Mouse (Mus musculus): ENCODE measurements around the gene Olfr1030. TPM values are rescaled to one million over a fixed set of nuclear protein-coding genes. Genes with fewer than 3 reads are reported as not detected.
A peak's percentile ranks its signal among the peaks of the same experiment; 100 is the strongest.
"Not testable (repeated sequence)": the region's sequence is repeated elsewhere in the genome, so short reads cannot be mapped to it uniquely, and the experiment has no call there.

Gene Olfr1030
- not detected in 2 replicates for polyA plus RNA-seq (2016; fragmentation: Nextera tagmentation; extraction: Ambion mirVana)

DNA sequence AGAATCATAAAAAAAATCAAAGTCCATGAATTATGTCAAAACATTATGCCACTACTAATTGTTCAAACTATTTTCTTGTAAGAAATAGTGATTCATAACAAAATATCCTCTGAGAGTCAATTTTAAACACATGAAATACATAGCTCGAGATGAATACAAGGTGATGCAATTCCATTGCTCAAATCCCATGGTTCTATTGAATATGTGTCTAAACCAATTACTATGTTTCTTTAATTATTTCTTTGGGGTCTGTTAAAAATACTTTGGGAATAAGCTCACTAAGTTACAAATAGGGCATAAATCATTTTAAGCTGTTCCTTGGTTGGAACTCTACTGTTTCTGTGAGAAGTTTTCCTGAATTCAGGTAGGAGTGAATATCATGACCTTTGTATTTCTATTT lies at the start of gene Olfr1030:
Gene Olfr1030 (plus strand): TSS at position 301 of the 400 bp plus-strand sequence.
- H3K9me3 ChIP-seq = no peaks in the 10 kb centered on the region
- no peaks in the 10 kb centered on the region for H3K4me1 ChIP-seq
- H3K36me3 ChIP-seq (replicated peaks) = no peaks in the 10 kb centered on the region
- H3K4me3 ChIP-seq = no peak within 1 kb of the TSS
- no peak for DNase-seq (ENCODE audit: low spot score)
- no peaks in the 10 kb centered on the region for H3K27me3 ChIP-seq (replicated peaks; ENCODE audit: low read depth, poor library complexity, severe bottlenecking)
- H3K27ac ChIP-seq (replicated peaks) = no peak within 1 kb of the TSS
- WGBS = 82% methylated on average over 1 of the region's 1 CpGs

DNA sequence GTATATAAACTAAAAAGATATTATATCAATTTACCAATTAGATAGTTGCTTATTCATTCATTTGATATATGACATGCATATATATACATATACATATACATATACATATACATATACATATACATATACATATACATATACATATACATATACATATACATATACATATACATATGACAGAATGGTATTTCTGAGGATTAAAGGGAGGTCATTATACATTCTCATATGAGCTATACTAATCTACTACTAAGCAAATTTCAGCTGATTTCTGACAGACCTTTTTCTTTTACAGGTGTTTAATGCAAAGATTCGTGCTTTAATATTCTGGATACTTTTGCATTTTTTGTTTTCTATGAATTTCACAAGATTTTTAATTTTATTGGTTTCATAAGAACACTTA lies 28.9 kb upstream of the Olfr1030 start, which contains the start of gene Olfr1028:
Gene Olfr1028 (plus strand): TSS at position 301 of the 400 bp plus-strand sequence.
- Histone ChIP-seq H3K36me3 (replicated peaks) (no peaks in the 10 kb centered on the region), H3K27ac (replicated peaks) (no peak within 1 kb of the TSS), H3K9me3 (no peaks in the 10 kb centered on the region), H3K4me1 (no peaks in the 10 kb centered on the region), H3K27me3 (replicated peaks; ENCODE audit: low read depth, poor library complexity, severe bottlenecking) (no peaks in the 10 kb centered on the region), H3K4me3 (no peak within 1 kb of the TSS)
- DNase-seq (ENCODE audit: low spot score) = no peak
- WGBS = 78% methylated on average over 1 of the region's 1 CpGs

GRCm38 (mm10) chr2:85973595-85973994 lies 5.5 kb upstream of the Olfr1030 start, which contains the start of gene Olfr1029:
Olfr1029 (plus strand) TSS chr2:85973895.
- H3K9me3 ChIP-seq = no peaks in the 10 kb centered on the region
- no peak within 1 kb of the TSS for H3K27ac ChIP-seq (replicated peaks)
- no peak within 1 kb of the TSS for H3K4me3 ChIP-seq
- WGBS = 92% methylated on average over 2 of the region's 2 CpGs
- H3K4me1 ChIP-seq = no peaks in the 10 kb centered on the region
- no peaks in the 10 kb centered on the region for H3K27me3 ChIP-seq (replicated peaks; ENCODE audit: low read depth, poor library complexity, severe bottlenecking)
- no peaks in the 10 kb centered on the region for H3K36me3 ChIP-seq (replicated peaks)
- no peak for DNase-seq (ENCODE audit: low spot score)

GRCm38 (mm10) chr2:85990004-85990403 lies 10.9 kb downstream of the Olfr1030 start, which contains the start of gene Olfr1031:
Olfr1031 (plus strand) TSS chr2:85990304.
- no peaks in the 10 kb centered on the region for H3K36me3 ChIP-seq (replicated peaks)
- WGBS = 70% methylated on average over 3 of the region's 3 CpGs
- H3K27me3 ChIP-seq (replicated peaks; ENCODE audit: low read depth, poor library complexity, severe bottlenecking) = no peaks in the 10 kb centered on the region
- H3K4me3 ChIP-seq = no peak within 1 kb of the TSS
- H3K9me3 ChIP-seq = no peaks in the 10 kb centered on the region
- H3K4me1 ChIP-seq = no peaks in the 10 kb centered on the region
- no peak for DNase-seq (ENCODE audit: low spot score)
- H3K27ac ChIP-seq (replicated peaks) = no peak within 1 kb of the TSS

DNA sequence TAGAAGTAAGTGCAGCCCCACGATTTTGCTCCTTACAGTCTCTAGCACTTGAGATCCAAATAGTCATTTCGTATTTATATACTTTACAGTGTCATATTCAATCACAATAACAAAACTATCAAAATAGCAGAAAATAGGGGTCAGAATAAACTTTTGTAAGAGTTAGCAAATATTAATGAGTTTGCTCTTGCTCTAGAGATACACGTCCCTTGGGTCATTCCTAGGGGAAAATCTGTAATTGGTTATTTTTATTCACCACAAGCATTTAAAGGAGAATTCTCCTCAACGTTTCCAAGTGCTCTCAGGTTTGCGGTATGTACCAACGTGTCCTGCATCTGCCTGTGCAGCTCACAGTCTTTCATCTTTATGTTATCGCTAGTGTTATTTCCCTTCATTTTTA lies 26.2 kb downstream of the Olfr1030 start, which contains the start of gene Olfr1032:
Gene Olfr1032 (plus strand): TSS at position 301 of the 400 bp plus-strand sequence.
- no peak for DNase-seq (ENCODE audit: low spot score)
- 88% methylated on average over 7 of the region's 7 CpGs for WGBS
- H3K9me3 ChIP-seq = no peaks in the 10 kb centered on the region

DNA sequence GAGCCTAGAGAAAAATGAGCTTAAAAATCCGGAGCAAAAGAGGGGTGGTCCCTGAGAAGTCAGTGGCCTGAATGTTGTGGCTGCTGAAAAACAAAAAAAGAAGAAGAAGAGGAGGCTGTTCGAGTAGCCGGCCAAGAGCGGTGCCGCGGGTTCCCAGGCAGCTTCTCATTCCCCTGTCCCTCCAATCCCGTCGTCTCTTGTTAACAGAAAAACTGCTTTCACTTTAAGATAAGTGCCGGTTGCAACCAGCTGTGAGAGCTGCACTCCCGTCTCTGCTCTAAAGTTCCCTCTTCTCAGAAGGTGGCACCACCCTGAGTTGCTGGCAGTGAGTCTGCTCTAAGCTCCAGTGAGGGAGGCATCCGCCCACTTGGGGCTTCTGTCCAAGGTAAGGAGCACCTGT lies 41.3 kb downstream of the Olfr1030 start, which contains the start of gene Olfr1033:
Gene Olfr1033 (plus strand): TSS at position 228 of the 400 bp plus-strand sequence.
- H3K27me3 ChIP-seq (replicated peaks; ENCODE audit: low read depth, poor library complexity, severe bottlenecking); H3K27ac ChIP-seq (replicated peaks); H3K4me1 ChIP-seq; H3K9me3 ChIP-seq; H3K36me3 ChIP-seq (replicated peaks): not testable (repeated sequence)
- peak within 1 kb of the TSS; percentile 48 for H3K4me3 ChIP-seq
- peak; percentile 24 for DNase-seq (ENCODE audit: low spot score)
- WGBS = 8% methylated on average over 11 of the region's 11 CpGs

More for the DNA sequence above, 26.2 kb downstream of the Olfr1030 start, which contains the start of gene Olfr1032:
- no peaks in the 10 kb centered on the region for H3K27me3 ChIP-seq (replicated peaks; ENCODE audit: low read depth, poor library complexity, severe bottlenecking)
- no peaks in the 10 kb centered on the region for H3K36me3 ChIP-seq (replicated peaks)
- H3K4me3 ChIP-seq = no peak within 1 kb of the TSS
- no peaks in the 10 kb centered on the region for H3K4me1 ChIP-seq
- no peak within 1 kb of the TSS for H3K27ac ChIP-seq (replicated peaks)

DNA sequence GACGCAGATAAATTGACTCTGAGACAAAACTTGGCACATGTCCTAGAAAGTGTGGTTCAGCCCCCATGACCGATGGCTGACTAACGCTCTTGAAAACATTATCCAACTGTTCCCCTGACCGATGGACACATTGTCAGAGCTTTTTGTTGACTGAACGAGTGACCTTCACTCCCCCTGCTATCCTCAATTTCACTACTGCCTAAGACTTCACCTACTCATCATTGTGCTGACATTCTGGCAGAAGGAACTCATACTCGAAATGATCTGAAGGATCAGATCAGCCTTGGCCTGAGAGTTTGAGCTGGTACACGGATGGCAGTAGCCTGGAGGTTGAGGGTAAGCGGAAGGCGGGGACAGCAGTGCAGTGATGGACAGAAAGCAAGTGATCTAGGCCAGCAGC lies 42.4 kb downstream of the Olfr1030 start:
- not testable (repeated sequence) for DNase-seq (ENCODE audit: low spot score); H3K27me3 ChIP-seq (replicated peaks; ENCODE audit: low read depth, poor library complexity, severe bottlenecking); H3K4me1 ChIP-seq; H3K27ac ChIP-seq (replicated peaks); H3K9me3 ChIP-seq; H3K36me3 ChIP-seq (replicated peaks); H3K4me3 ChIP-seq
- 77% methylated on average over 8 of the region's 9 CpGs for WGBS

Other genes starting within 250 kb of the Olfr1030 start
- not detected in 2 replicates for gene Olfr1012, start 216.5 kb upstream of the Olfr1030 start, polyA plus RNA-seq (2016; fragmentation: Nextera tagmentation; extraction: Ambion mirVana)
- gene Olfr1013, start 212.2 kb upstream of the Olfr1030 start, polyA plus RNA-seq (2016; fragmentation: Nextera tagmentation; extraction: Ambion mirVana) = not detected in 2 replicates
- not detected in 2 replicates for gene Olfr1014, start 206.6 kb upstream of the Olfr1030 start, polyA plus RNA-seq (2016; fragmentation: Nextera tagmentation; extraction: Ambion mirVana)
- gene Olfr1015, start 197.3 kb upstream of the Olfr1030 start, polyA plus RNA-seq (2016; fragmentation: Nextera tagmentation; extraction: Ambion mirVana) = not detected in 2 replicates
- gene Olfr1016, start 176.7 kb upstream of the Olfr1030 start, polyA plus RNA-seq (2016; fragmentation: Nextera tagmentation; extraction: Ambion mirVana) = not detected in 2 replicates
- not detected in 2 replicates for gene Olfr1018, start 160.8 kb upstream of the Olfr1030 start, polyA plus RNA-seq (2016; fragmentation: Nextera tagmentation; extraction: Ambion mirVana)
- gene Olfr1019, start 133.8 kb upstream of the Olfr1030 start, polyA plus RNA-seq (2016; fragmentation: Nextera tagmentation; extraction: Ambion mirVana) = not detected in 2 replicates
- gene Olfr1020, start 132.2 kb upstream of the Olfr1030 start, polyA plus RNA-seq (2016; fragmentation: Nextera tagmentation; extraction: Ambion mirVana) = not detected in 2 replicates
- gene Olfr1022, start 110.7 kb upstream of the Olfr1030 start, polyA plus RNA-seq (2016; fragmentation: Nextera tagmentation; extraction: Ambion mirVana) = not detected in 2 replicates
- not detected in 2 replicates for gene Olfr1023, start 93.6 kb upstream of the Olfr1030 start, polyA plus RNA-seq (2016; fragmentation: Nextera tagmentation; extraction: Ambion mirVana)
- not detected in 2 replicates for gene Olfr1024, start 74.2 kb upstream of the Olfr1030 start, polyA plus RNA-seq (2016; fragmentation: Nextera tagmentation; extraction: Ambion mirVana)
- not detected in 2 replicates for gene Olfr1025-ps1, start 64.1 kb upstream of the Olfr1030 start, polyA plus RNA-seq (2016; fragmentation: Nextera tagmentation; extraction: Ambion mirVana)
- not detected in 2 replicates for gene Olfr1026, start 57.7 kb upstream of the Olfr1030 start, polyA plus RNA-seq (2016; fragmentation: Nextera tagmentation; extraction: Ambion mirVana)
- not detected in 2 replicates for gene Olfr1028, start 28.8 kb upstream of the Olfr1030 start, polyA plus RNA-seq (2016; fragmentation: Nextera tagmentation; extraction: Ambion mirVana)
- not detected in 2 replicates for gene Olfr1029, start 5.4 kb upstream of the Olfr1030 start, polyA plus RNA-seq (2016; fragmentation: Nextera tagmentation; extraction: Ambion mirVana)
- not detected in 2 replicates for gene Olfr1031, start 11.0 kb downstream of the Olfr1030 start, polyA plus RNA-seq (2016; fragmentation: Nextera tagmentation; extraction: Ambion mirVana)
- not detected in 2 replicates for gene Olfr1032, start 26.3 kb downstream of the Olfr1030 start, polyA plus RNA-seq (2016; fragmentation: Nextera tagmentation; extraction: Ambion mirVana)
- not detected in 2 replicates for gene Olfr1033, start 41.4 kb downstream of the Olfr1030 start, polyA plus RNA-seq (2016; fragmentation: Nextera tagmentation; extraction: Ambion mirVana)
- gene Olfr1034, start 66.6 kb downstream of the Olfr1030 start, polyA plus RNA-seq (2016; fragmentation: Nextera tagmentation; extraction: Ambion mirVana) = not detected in 2 replicates
- not detected in 2 replicates for gene Olfr1036, start 94.7 kb downstream of the Olfr1030 start, polyA plus RNA-seq (2016; fragmentation: Nextera tagmentation; extraction: Ambion mirVana)
- gene Olfr1037, start 108.1 kb downstream of the Olfr1030 start, polyA plus RNA-seq (2016; fragmentation: Nextera tagmentation; extraction: Ambion mirVana) = not detected in 2 replicates
- not detected in 2 replicates for gene Olfr1039, start 156.7 kb downstream of the Olfr1030 start, polyA plus RNA-seq (2016; fragmentation: Nextera tagmentation; extraction: Ambion mirVana)
- gene Olfr1040, start 167.5 kb downstream of the Olfr1030 start, polyA plus RNA-seq (2016; fragmentation: Nextera tagmentation; extraction: Ambion mirVana) = not detected in 2 replicates
- not detected in 2 replicates for gene Olfr1042, start 182.6 kb downstream of the Olfr1030 start, polyA plus RNA-seq (2016; fragmentation: Nextera tagmentation; extraction: Ambion mirVana)
- gene Olfr1043, start 188.2 kb downstream of the Olfr1030 start, polyA plus RNA-seq (2016; fragmentation: Nextera tagmentation; extraction: Ambion mirVana) = not detected in 2 replicates
- not detected in 2 replicates for gene Olfr1044, start 198.5 kb downstream of the Olfr1030 start, polyA plus RNA-seq (2016; fragmentation: Nextera tagmentation; extraction: Ambion mirVana)
- not detected in 2 replicates for gene Olfr52, start 206.4 kb downstream of the Olfr1030 start, polyA plus RNA-seq (2016; fragmentation: Nextera tagmentation; extraction: Ambion mirVana)
- gene Olfr1045, start 223.7 kb downstream of the Olfr1030 start, polyA plus RNA-seq (2016; fragmentation: Nextera tagmentation; extraction: Ambion mirVana) = not detected in 2 replicates
- not detected in 2 replicates for gene Olfr1046, start 240.0 kb downstream of the Olfr1030 start, polyA plus RNA-seq (2016; fragmentation: Nextera tagmentation; extraction: Ambion mirVana)

Data from embryonic facial prominence, embryonic 10.5 days (tissue).